Mouse (Mus musculus): ENCODE measurements around the gene Smyd2. TPM values are rescaled to one million over a fixed set of nuclear protein-coding genes. Genes with fewer than 3 reads are reported as not detected.

Gene Smyd2
- polyA plus RNA-seq, 1 experiment from 2014 or later = 49.8 TPM

GRCm38 (mm10) chr1:189932190-189932589, 10.0 kb upstream of the Smyd2 start:
- ATAC-seq (ENCODE audit: low FRiP score) = no peak
- Histone ChIP-seq H3K27ac (no peak overlapping the region), H3K27me3 (no peaks in the 10 kb centered on the region; the same call in 1 of the 2 replicates), H3K4me1 (0 out of 2 replicates have a peak, but pooled peaks cover 3% of the 10 kb centered on the region), H3K4me2 (replicated peaks) (0 out of 2 replicates have a peak overlapping the region, but pooled peaks have one; percentile 15), H3K9ac (no peak overlapping the region), H3K9me3 (replicated peaks) (no peaks in the 10 kb centered on the region), H3K36me3 (no peaks in the 10 kb centered on the region), H3K4me3 (no peak overlapping the region)
- 39% methylated on average over 12 of the region's 12 CpGs for WGBS

- H3K4me2 ChIP-seq (replicated peaks) = no peak overlapping the region
- H3K9me3 ChIP-seq (replicated peaks) = no peaks in the 10 kb centered on the region
- ATAC-seq (ENCODE audit: low FRiP score) = no peak
- H3K4me3 ChIP-seq = no peak overlapping the region
- H3K9ac ChIP-seq = no peak overlapping the region
- 56% methylated on average over 4 of the region's 4 CpGs for WGBS
- H3K4me1 ChIP-seq = 0 out of 2 replicates have a peak, but pooled peaks cover 3% of the 10 kb centered on the region
- H3K27ac ChIP-seq = no peak overlapping the region
- H3K27me3 ChIP-seq = peaks cover 1% of the 10 kb centered on the region; the same call in 1 of the 2 replicates
- H3K36me3 ChIP-seq = no peaks in the 10 kb centered on the region
These were observed 7.7 kb upstream of the Smyd2 start for GRCm38 (mm10) chr1:189929896-189930295.

DNA sequence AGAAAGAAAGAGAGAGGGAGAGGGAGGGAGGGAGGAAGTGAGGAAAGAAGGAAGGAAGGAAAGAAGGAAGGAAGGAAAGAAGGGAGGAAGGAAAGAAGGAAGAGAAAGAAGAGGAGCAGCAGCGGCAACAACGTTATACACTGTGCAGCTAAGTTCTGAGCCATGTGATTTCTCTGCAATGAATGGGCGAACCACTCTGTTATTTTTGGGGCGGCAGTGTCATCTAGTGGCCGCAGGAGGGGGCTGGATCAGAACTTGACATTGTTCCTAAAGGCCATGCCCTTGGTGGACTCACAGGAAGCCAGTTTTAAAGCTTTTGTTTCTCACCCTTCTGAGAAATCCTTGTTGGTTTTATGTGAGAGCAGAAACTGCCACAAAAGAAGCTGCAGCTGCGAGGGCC, 5.5 kb upstream of the Smyd2 start:
- WGBS = 7% methylated on average over 6 of the region's 6 CpGs
- Histone ChIP-seq H3K4me2 (replicated peaks) (no peak overlapping the region), H3K9ac (no peak overlapping the region), H3K27me3 (peaks cover 7% of the 10 kb centered on the region), H3K4me1 (peaks cover 3% of the 10 kb centered on the region), H3K9me3 (replicated peaks) (no peaks in the 10 kb centered on the region), H3K36me3 (no peaks in the 10 kb centered on the region), H3K4me3 (no peak overlapping the region), H3K27ac (no peak overlapping the region)
- no peak for ATAC-seq (ENCODE audit: low FRiP score)

- no peak for ATAC-seq (ENCODE audit: low FRiP score)
- peaks cover 9% of the 10 kb centered on the region for H3K4me1 ChIP-seq
These were observed 4.1 kb upstream of the Smyd2 start for GRCm38 (mm10) chr1:189926279-189926678.

DNA sequence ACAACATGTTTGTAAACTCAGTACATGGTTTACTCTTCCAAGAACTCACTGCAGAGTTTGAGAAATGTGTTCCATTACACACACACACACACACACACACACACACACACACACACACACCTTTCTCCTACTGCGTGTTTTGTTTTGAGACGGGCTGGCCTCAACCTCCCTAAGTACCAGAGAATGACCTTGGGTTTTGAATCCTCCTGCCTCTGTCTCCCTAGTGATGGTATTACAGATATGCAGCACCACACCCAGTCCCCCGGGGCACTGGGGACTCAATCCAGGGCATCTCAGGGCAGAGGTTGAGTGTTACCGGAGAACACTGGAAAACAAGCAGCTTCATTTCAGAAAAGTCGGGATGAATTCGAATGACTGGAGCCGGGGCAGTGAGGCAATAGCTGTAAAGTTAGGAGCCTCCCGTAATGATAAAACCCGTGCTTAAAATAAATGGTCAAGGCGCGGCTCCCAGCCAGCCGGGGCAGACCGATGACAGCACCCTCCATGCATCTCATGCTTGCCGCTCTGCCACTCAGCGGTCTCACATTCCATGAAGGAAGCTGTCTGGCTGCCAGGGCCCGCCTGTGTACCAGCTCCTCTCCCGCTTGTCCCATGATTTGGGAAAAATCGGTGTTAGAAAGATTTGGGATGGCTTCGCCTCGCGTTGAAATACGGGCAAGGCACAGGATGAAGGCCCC, 1.9 kb upstream of the Smyd2 start:
- Histone ChIP-seq H3K4me3 (no peak overlapping the region), H3K36me3 (no peaks in the 10 kb centered on the region), H3K9ac (no peak overlapping the region), H3K9me3 (replicated peaks) (no peaks in the 10 kb centered on the region), H3K27ac (no peak overlapping the region), H3K27me3 (peaks cover 7% of the 10 kb centered on the region), H3K4me1 (peaks cover 16% of the 10 kb centered on the region), H3K4me2 (replicated peaks) (no peak overlapping the region)
- 81% methylated on average over 22 of the region's 22 CpGs for WGBS
- ATAC-seq (ENCODE audit: low FRiP score) = no peak

More at GRCm38 (mm10) chr1:189926279-189926678, 4.1 kb upstream of the Smyd2 start:
- Histone ChIP-seq H3K36me3 (no peaks in the 10 kb centered on the region), H3K4me3 (no peak overlapping the region), H3K27me3 (peaks cover 7% of the 10 kb centered on the region), H3K27ac (no peak overlapping the region), H3K9ac (no peak overlapping the region), H3K9me3 (replicated peaks) (no peaks in the 10 kb centered on the region), H3K4me2 (replicated peaks) (no peak overlapping the region)
- 64% methylated on average over 8 of the region's 8 CpGs for WGBS

- peaks cover 7% of the 10 kb centered on the region for H3K27me3 ChIP-seq
- H3K4me3 ChIP-seq = no peak overlapping the region
- H3K4me2 ChIP-seq (replicated peaks) = no peak overlapping the region
- H3K9me3 ChIP-seq (replicated peaks) = no peaks in the 10 kb centered on the region
- no peak overlapping the region for H3K27ac ChIP-seq
- H3K36me3 ChIP-seq = no peaks in the 10 kb centered on the region
- H3K9ac ChIP-seq = no peak overlapping the region
- WGBS = 79% methylated on average over 4 of the region's 4 CpGs
- H3K4me1 ChIP-seq = peaks cover 16% of the 10 kb centered on the region
- ATAC-seq (ENCODE audit: low FRiP score) = no peak
These were observed 994 bp upstream of the Smyd2 start for GRCm38 (mm10) chr1:189923157-189923556.

DNA sequence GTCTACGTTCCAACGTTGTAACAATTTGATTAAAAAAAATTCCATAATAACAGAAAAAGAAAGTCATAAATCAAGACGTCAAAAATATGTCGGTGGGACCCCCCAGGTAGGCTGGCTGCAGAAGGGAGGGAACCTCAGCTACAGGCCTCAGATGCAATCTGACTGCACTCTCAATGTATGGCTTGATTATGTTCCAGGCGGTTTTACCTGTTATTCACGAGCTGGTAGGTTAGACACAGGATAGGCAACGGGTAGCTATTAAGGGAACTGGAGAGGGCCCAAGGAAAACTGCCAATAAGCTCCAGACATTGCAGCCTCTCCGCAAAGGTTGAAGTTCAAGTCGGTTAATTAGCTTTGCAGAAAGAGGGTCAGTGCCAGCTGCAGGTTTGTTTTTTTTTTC, 558 bp upstream of the Smyd2 start:
- Histone ChIP-seq H3K36me3 (no peaks in the 10 kb centered on the region), H3K9me3 (replicated peaks) (no peaks in the 10 kb centered on the region), H3K9ac (peak overlapping the region; percentile 82; the same call in 1 of the 2 replicates), H3K4me2 (replicated peaks) (peak overlapping the region; percentile 98), H3K4me1 (peaks cover 17% of the 10 kb centered on the region), H3K27me3 (peaks cover 7% of the 10 kb centered on the region), H3K4me3 (peak overlapping the region; percentile 79), H3K27ac (no peak overlapping the region)
- 20% methylated on average over 9 of the region's 9 CpGs for WGBS
- no peak for ATAC-seq (ENCODE audit: low FRiP score)

GRCm38 (mm10) chr1:189921568-189921817, 670 bp downstream of the Smyd2 start:
- ATAC-seq (ENCODE audit: low FRiP score) = peak; percentile 56
- Histone ChIP-seq H3K4me3 (peak overlapping the region; percentile 79), H3K4me2 (replicated peaks) (peak overlapping the region; percentile 98), H3K4me1 (peaks cover 28% of the 10 kb centered on the region), H3K9me3 (replicated peaks) (no peaks in the 10 kb centered on the region), H3K36me3 (no peaks in the 10 kb centered on the region), H3K9ac (peak overlapping the region; percentile 82), H3K27me3 (peaks cover 10% of the 10 kb centered on the region), H3K27ac (no peak overlapping the region)
- WGBS = 6% methylated on average over 4 of the region's 4 CpGs

DNA sequence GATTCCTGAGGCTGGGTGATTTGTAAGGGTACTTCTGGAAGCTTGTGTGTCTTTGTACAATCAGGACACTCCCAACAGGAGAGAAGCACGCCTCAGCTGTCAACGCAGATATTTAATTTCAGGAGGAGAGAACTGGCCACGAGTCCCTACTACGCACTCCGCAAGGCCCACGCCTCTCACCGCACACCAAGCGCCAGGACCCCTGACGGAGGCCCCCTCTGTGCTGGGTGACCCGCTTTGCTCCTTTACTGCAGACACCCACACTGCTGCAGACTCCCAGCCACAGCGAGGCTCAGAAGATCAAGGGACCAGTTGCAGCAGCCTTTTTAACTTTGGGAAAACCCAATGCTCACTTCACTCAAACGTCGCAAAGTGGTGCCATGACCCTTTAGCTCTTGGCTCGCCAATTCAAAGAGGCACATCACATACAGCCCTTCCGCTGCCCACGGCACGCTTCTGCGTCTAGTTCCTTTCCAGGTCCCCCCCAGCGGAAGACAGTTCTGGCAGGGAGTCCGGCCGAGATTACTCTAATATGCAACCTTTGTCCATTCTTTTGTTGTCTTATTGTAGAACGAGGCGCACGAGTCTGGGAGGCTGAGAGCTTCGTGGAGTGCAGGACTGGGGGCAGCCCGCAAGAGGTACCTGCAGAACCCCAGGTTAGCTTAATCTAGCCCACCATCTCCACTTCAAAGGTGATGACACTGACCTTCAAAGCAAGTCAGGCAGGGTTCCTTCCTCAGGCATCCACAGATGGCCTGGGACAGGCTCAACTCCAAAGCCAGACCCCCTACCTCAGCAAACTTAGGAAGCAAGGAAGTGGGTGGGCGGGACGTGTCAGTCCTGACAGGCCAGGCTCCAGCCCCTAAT, 1.2 kb downstream of the Smyd2 start:
- H3K9ac ChIP-seq = peak overlapping the region; percentile 82; the same call in 1 of the 2 replicates
- peaks cover 10% of the 10 kb centered on the region for H3K27me3 ChIP-seq
- WGBS = 39% methylated on average over 28 of the region's 28 CpGs
- no peak overlapping the region for H3K27ac ChIP-seq
- H3K36me3 ChIP-seq = no peaks in the 10 kb centered on the region
- peak overlapping the region; percentile 98 for H3K4me2 ChIP-seq (replicated peaks)
- ATAC-seq (ENCODE audit: low FRiP score) = 0 out of 2 replicates have a peak, but pooled peaks have one; percentile 9
- peak overlapping the region; percentile 79 for H3K4me3 ChIP-seq
- no peaks in the 10 kb centered on the region for H3K9me3 ChIP-seq (replicated peaks)
- peaks cover 31% of the 10 kb centered on the region for H3K4me1 ChIP-seq

DNA sequence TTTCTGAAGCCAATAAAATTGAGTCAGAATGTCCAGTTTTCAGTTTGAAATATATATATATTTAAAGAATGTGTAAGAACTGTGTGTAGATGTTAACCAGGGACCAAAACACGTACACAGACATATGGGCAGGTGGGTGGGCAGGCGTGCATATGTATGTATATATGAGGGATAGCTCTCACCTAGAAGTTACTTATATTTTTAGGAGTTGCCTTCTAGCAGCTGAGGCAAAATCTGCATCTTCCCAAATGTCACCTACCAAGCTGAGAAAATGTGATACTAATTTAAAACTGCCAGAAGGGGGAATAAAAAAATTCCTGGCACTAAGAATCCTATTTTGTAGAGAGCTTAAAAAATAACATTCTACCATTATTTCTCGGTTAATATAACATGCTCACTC, 2.4 kb downstream of the Smyd2 start:
- Histone ChIP-seq H3K4me1 (peaks cover 33% of the 10 kb centered on the region), H3K9ac (no peak overlapping the region), H3K4me2 (replicated peaks) (no peak overlapping the region), H3K4me3 (no peak overlapping the region), H3K27ac (no peak overlapping the region), H3K27me3 (peaks cover 10% of the 10 kb centered on the region), H3K9me3 (replicated peaks) (no peaks in the 10 kb centered on the region), H3K36me3 (no peaks in the 10 kb centered on the region)
- WGBS = 87% methylated on average over 3 of the region's 3 CpGs
- ATAC-seq (ENCODE audit: low FRiP score) = no peak

GRCm38 (mm10) chr1:189917126-189917500, 5.0 kb downstream of the Smyd2 start:
- ATAC-seq (ENCODE audit: low FRiP score) = no peak
- Histone ChIP-seq H3K9me3 (replicated peaks) (no peaks in the 10 kb centered on the region), H3K27ac (no peak overlapping the region), H3K4me1 (peaks cover 35% of the 10 kb centered on the region), H3K36me3 (no peaks in the 10 kb centered on the region), H3K27me3 (peaks cover 6% of the 10 kb centered on the region; the same call in 1 of the 2 replicates), H3K4me2 (replicated peaks) (no peak overlapping the region), H3K4me3 (no peak overlapping the region), H3K9ac (no peak overlapping the region)
- 43% methylated on average over 4 of the region's 4 CpGs for WGBS

DNA sequence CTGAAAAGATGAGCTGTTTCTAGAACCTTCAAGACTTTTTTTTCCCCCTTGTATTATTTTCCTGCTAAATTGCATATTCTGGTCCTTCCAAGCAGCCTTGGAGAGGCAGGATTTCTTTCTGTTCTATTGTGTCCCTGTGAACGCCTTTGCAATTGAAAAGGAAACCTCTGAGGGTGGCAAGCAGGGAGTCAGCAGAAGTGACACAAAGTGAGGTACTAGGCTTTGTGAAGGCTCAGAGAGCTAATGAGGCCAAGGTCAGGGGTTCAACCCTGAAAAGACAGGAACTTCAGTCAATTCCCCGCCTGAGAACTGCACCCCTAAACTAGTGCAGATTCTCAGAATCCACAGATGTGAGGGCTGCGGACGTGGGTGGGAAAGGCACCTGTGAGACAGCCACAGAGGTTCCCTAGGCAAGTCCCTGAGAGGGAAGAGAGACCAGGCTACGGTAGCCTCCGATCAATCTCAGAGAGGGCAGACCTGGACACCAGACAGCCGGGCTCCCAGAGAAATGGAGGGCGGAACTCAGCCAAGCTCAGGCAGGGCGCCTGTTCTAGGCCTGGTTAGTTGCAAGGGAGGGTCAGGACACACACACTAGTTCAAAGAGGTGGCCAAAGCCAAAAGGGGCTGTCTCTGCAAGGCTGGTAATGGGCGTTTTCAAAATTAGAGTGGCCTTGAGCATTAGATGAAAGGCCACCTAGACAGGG, 5.6 kb downstream of the Smyd2 start:
- Histone ChIP-seq H3K9ac (no peak overlapping the region), H3K27me3 (peaks cover 6% of the 10 kb centered on the region; the same call in 1 of the 2 replicates), H3K27ac (no peak overlapping the region), H3K36me3 (no peaks in the 10 kb centered on the region), H3K4me1 (peaks cover 35% of the 10 kb centered on the region), H3K4me3 (no peak overlapping the region), H3K4me2 (replicated peaks) (no peak overlapping the region), H3K9me3 (replicated peaks) (no peaks in the 10 kb centered on the region)
- no peak for ATAC-seq (ENCODE audit: low FRiP score)
- WGBS = 29% methylated on average over 10 of the region's 10 CpGs
